Mouse (Mus musculus) cerebellum, adult 9-10 months (tissue): Measurements from ENCODE around the gene Rnls.

Experiments used
- DNase-seq: peaks from one replicate; pipeline ENCODE4 v3.0.0; 2022

The Rnls gene

GRCm38 (mm10) chr19:33101093-33102007 lies 290.7 kb downstream of the Rnls start:
- DNase-seq: no peak

- no peak for DNase-seq
Measured at GRCm38 (mm10) chr19:33100598-33100997, 291.5 kb downstream of the Rnls start.

- DNase-seq: no peak
Measured at GRCm38 (mm10) chr19:33100031-33100430, 292.1 kb downstream of the Rnls start.

- DNase-seq: no peak
Measured at GRCm38 (mm10) chr19:33099201-33099788, 292.8 kb downstream of the Rnls start.

GRCm38 (mm10) chr19:33097691-33098090 lies 294.4 kb downstream of the Rnls start:
- no peak for DNase-seq

- DNase-seq: no peak
Measured at GRCm38 (mm10) chr19:33096581-33096980, 295.5 kb downstream of the Rnls start.

GRCm38 (mm10) chr19:33092575-33092974 lies 299.5 kb downstream of the Rnls start:
- DNase-seq: no peak

- no peak for DNase-seq
Measured at GRCm38 (mm10) chr19:33091324-33091723, 300.8 kb downstream of the Rnls start.

GRCm38 (mm10) chr19:33088868-33089267 lies 303.2 kb downstream of the Rnls start:
- no peak for DNase-seq

GRCm38 (mm10) chr19:33087961-33088360 lies 304.1 kb downstream of the Rnls start:
- no peak for DNase-seq
